Mouse (Mus musculus) testis, postnatal 14 days (tissue): Measurements from ENCODE around the gene Cx3cl1.

Experiments
- DNase-seq: peaks from one replicate; pipeline ENCODE4 v3.0.0; 2021; ENCODE audit warnings: low spot score

The Cx3cl1 gene

GRCm38 (mm10) chr8:94771941-94772670 is at the start of gene Cx3cl1:
Cx3cl1 (plus strand) TSS chr8:94772009.
- DNase-seq = peak; percentile 80

GRCm38 (mm10) chr8:94725998-94726397 is 45.8 kb upstream of the Cx3cl1 start:
- DNase-seq = no peak

GRCm38 (mm10) chr8:94729301-94729700 is 42.5 kb upstream of the Cx3cl1 start:
- DNase-seq = no peak

DNA sequence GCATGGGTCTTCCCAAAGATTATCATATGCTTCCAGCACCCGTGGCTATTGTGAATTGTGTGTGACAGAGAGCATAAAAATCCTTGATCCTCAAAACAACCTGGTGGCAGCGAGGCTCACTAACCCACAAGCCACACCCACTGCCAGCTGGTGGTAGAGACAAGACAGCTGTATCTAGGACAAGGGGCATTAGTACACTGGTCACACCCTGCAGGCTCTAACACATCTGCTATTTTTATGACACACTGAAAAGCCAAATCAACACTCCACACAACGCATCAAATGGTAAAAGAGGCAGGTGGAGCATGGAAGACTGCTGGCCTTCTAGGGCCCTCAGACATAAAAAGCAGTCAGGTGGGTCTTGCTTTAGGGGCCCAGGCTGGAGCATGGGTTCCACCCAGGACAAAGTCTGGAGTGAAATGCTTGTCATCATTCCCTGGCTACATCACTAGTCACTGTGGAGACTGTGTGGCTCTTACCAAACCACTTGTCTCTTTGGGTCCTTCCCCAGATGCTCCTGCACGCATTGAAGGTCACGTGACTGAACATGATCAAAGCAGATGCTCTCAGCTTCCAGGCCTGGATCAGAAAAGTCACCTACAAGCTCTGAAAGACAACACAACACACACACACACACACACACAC is 37.9 kb upstream of the Cx3cl1 start:
- DNase-seq = no peak

DNA sequence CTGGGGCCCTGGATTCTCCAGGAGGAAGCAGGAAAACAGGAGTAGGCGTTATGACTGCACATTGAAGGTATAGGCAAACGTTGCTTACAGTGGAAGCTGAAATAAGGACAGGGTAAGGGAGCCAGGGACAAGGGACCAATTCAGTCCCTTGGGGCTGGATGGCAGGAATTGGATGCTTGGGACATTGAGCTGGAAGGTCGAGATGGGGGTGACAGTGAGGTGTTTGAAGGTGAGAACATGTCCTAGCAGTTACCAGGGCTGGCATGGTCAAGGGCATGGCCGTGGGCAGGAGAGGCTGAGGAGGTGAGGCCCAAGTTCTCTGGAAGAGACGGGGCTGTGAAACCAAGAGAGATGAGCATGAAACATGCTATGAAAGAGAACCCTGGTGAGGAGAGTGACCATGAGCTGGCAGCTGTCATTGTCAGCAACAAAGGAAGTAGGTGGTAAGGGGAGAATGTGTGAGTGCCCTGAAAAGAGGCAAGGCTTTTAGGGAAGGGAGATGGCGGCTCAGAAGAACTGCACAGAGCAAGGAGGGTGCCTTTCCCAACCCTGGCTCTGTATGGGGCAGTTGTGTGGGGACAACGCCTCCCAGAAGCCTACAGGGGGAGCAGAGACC is 37.0 kb upstream of the Cx3cl1 start:
- no peak for DNase-seq

- DNase-seq = no peak
Measured at GRCm38 (mm10) chr8:94735426-94736094, 36.2 kb upstream of the Cx3cl1 start.

DNA sequence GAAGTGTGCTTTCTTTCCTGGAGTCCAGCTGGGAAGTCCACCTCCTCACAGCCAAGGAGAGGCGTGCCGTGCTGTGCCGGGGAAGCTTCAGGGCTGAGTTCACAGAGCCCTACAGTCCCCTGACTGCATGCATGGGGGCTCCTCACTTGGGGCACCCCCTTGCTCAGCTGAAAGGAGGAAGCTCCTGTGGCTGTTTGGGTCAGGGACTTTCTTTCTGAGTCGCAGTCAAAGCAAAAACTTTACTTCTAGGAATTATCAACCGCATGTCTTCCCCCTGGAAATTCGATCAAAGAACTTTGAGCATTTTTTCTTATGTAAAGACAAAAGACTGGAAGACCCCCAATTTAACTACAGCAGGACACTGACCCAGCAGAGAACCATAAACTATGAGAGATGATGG is 32.0 kb upstream of the Cx3cl1 start:
- DNase-seq = no peak

DNA sequence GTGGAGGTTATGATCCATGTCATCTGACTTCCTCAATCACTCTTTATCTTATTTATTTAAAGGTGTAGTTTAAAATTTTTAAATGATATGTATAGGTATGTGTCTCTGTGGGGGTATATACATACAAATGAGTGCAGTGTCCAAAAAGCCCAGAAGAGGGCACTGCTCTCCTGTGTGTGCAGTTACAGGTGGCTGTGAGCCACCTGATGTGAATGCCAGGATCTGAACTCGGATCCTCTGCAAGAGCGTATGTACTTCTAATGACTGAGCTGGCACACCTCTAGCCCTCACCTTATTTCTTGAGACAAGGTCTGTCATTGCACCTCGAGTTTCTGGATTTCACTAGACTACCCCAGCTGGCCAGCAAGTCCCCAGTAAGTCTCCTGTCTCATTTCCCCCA is 31.2 kb upstream of the Cx3cl1 start:
- DNase-seq = no peak

DNA sequence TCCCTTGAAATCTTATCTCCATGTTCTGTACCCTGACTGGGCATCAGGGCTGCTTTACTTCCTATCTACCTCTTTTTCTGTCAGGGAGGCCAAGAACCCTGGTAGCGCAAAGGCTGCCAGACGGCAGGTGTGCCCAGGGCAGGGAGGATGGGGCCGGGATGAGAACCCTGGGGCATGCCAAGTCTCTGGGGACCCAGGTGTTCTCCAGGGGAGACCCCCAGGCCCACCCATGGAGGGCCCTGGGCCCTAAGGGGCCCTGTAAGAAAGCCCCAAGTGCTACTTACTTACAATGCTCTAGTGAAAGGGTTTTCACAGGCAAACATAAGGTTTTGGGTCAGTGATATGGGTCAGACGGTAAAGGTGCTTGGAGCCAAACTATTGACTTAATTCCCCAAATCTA is 30.1 kb upstream of the Cx3cl1 start:
- no peak for DNase-seq

GRCm38 (mm10) chr8:94744484-94744883 is 27.3 kb upstream of the Cx3cl1 start:
- no peak for DNase-seq

GRCm38 (mm10) chr8:94744972-94745371 is 26.8 kb upstream of the Cx3cl1 start:
- no peak for DNase-seq

DNA sequence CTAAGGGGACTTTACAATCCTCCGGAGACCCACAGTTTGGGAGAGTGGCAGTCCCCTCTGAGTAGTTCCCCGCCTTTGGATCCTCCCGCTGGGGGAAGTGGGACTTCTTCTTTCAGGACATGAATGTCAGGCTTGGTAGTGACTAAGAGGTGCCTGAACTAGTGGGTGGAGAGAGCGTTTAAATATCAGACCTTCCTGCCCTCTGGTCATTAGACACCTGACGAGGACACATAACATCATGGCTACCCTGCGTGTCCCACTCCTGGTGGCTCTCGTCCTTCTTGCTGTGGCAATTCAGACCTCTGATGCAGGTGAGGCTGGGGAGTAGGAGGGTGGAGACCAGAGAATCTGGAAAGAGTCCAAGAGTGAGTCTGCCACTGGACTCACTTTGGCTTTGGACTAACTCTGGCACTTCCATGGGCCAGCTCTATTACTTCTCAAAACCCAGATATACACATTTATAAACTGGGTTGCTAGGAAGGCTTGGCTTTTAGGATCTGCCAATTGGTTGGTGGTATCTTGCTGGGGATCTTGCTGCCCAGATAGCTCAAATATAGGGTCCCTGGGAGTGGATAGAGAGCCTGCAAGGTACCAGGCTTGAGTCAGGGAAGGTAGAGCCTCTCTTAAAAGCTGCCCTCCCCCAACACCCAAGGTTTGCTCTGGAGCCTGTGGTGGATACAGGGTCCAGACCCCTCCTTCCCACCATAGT is 26.2 kb upstream of the Cx3cl1 start, which contains the start of gene Ccl22:
Gene Ccl22 (plus strand): TSS at position 115 of the 709 bp plus-strand sequence.
- DNase-seq = no peak

DNA sequence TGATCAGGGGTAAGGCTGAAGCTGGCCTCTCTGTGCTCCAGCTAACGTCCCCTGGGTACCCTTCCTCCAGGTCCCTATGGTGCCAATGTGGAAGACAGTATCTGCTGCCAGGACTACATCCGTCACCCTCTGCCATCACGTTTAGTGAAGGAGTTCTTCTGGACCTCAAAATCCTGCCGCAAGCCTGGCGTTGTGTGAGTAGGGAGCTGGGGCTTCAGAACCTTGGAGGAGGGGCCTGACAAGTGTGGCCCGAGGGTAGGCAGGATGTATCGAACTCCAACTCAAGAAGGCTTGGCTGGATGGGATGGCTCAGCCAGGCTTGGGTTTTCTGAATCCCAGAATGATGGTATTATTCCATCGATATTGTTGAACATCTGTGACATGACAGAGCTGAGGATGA is 25.0 kb upstream of the Cx3cl1 start:
- no peak for DNase-seq

DNA sequence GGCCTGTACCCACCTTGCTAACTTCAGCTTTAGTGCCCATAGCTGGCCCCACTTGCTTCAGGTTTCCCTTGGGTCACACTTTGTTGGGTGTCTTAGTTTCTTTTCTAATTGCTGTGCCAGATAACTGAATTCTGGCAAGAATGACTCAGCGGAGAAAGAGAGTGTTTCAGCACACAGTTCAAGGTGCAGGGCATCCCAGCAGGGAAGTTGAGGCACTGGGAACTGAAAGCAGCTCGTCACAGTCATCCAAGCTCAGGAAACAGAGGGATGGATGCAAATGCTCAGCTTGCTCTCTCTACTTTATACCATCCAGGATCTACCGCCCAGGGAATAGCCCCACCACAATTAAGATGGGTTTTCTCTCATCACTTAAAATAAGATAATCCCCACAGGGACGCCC is 23.4 kb upstream of the Cx3cl1 start:
- no peak for DNase-seq

DNA sequence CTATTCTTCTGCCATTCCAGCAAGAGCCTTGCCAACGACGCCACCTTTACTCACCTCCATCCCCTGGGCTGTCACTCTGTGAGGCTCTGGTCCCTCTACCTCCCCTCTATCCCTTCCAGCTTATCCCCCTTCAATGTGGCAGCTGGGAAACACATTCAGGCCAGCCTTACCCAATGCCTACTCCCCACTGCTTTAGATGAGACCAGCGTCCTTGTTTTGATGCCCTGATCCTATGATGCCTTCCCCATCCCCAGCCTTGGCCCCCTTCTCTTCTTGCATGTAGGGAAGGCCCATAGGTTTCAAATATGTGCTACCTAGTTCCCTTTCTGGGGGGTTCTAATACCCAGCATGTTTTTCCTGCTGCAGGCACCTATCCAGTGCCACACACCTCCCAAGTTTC is 21.9 kb upstream of the Cx3cl1 start:
- no peak for DNase-seq

DNA sequence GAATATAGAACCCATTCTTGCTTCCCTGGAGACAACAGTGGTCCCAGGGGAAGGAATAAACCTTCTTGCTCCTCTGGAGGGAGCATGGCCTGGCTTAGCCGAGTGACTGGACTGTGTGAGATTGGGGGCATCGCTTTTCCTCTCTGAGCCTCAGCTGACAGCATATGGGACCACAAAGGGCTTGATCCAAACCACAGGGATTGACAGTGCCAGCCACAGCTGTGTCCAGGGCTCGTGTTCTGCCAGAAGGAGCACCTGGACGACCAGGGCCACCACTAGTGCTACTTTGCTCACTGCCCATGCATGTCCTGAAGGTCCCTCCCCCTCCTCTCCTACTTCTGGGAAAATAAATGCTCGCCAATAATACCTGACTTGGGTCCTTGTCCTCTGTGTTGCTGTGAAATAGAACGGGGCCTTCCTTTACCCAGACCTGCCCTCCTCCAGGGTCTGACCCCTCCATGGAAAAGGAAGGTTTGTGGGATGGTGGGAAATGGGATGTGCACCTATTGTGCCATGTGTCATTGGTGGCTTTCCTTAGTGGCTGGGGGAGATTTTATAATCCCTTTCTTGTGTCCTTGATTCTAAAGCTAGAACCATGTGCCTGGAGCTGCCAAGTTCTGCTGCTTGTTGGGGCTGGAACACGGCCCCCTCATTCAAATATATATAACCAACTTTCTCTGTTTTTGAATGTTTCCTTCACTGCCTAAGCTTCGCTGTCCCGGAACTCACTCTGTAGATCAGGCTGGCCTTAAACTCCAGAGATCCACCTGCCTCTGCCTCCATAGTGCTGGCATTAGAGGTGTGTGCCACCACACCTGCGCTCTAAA is 20.6 kb upstream of the Cx3cl1 start:
- no peak for DNase-seq

- DNase-seq = no peak
Measured at GRCm38 (mm10) chr8:94754006-94754405, 17.8 kb upstream of the Cx3cl1 start.

DNA sequence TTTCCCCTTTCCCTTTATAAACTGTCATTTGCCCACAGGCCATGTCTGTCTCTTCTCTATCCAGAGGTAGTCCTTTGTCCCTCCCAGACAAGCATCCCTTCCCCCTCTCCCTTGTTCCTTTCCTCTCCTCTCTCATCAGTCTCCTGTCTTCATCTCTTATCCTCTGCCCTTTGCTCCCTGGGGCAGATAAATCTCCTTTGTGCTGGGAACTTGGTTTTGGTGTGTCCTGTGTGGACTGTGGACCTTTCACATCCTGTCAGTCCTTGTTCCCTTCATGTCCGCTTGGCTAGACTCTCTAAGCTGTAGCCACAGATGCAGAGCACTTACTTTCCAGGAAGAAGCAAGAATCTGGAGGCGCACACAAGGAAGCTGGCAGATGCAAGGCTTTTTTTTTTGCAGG is 17.3 kb upstream of the Cx3cl1 start:
- DNase-seq = no peak

DNA sequence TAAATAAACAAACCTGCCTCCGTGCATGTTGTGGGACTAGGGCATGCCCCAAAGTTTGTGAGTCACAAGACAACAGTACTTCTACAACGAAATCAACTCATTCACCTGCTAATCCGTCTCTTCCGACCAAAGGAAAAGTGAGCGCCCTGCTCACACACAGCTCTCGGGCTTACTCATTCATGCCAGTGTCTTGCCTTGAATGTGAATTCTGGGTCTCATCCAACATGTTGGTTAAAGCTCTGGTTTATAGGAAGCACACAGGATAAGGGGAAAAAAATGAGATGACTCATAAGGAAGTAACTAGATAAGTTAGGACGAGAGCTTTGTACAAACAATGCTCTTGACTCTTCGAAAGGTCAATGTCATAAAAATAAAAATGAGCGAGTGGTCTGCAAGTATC is 4.8 kb upstream of the Cx3cl1 start:
- DNase-seq = no peak

DNA sequence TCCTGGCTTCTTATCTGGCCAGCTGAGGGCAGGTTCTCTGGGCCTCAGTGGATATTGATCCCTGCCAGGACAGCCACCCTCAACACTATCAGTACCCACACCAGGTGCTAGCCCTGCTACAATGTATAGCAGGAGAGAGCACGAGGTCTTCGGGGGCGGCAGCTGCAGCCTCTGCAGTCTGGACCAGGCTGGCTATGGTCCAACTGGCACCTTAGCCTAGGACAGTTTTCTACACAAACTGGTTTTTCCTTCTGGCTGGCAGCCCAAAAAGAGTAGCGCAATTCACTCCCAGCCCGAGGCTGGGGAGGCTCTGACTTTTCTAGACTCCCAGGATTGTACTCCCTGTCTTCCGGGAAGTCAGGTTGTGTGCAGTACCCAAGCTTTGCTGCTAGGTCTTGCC is 864 bp upstream of the Cx3cl1 start:
- peak; percentile 89 for DNase-seq

GRCm38 (mm10) chr8:94773048-94773447 is 1.2 kb downstream of the Cx3cl1 start:
- no peak for DNase-seq
